Mouse (Mus musculus) gastrocnemius, adult 2 months (tissue): Measurements from ENCODE around the gene Txlna. TPM values are rescaled to one million over a fixed set of nuclear protein-coding genes. Genes with fewer than 3 reads are reported as not detected.
A peak's percentile ranks its signal among the peaks of the same experiment; 100 is the strongest.

Experiments
- DNase-seq: peaks from one replicate; pipeline ENCODE4 v3.0.0; 2022
- H3K27ac ChIP-seq: fragments of 200-600 bp; 2 replicates; pipeline ENCODE4 v1.8.1; 2022; ENCODE audit warnings: mild to moderate bottlenecking
- H3K4me3 ChIP-seq: fragments of 200-600 bp; 2 replicates; pipeline ENCODE4 v1.8.1; 2022; ENCODE audit warnings: mild to moderate bottlenecking, moderate library complexity
- CTCF ChIP-seq: fragments of 200-600 bp; IDR thresholded peaks from 2 replicates; pipeline ENCODE4 v1.8.1; 2022; ENCODE audit warnings: antibody characterized with exemption, mild to moderate bottlenecking, moderate library complexity
- intact Hi-C: fragments of 180-260 bp; cut with DNase I; formaldehyde crosslinking; loops from one replicate; pipeline ENCODE4 v1.15.1; 2025
- total RNA-seq, 2 experiments: library from RNA; stranded (reverse); gene quantifications; 2 replicates each; pipeline ENCODE4 v1.2.3; 2021

Gene Txlna
- total RNA-seq, 2 experiments from 2014 or later: 19.7 to 21.1 TPM

- DNase-seq: no peak
- Histone ChIP-seq H3K27ac (no peak overlapping the region), H3K4me3 (no peak overlapping the region)
- intact Hi-C loops: no loop called here
- no peak for TF ChIP-seq CTCF
Observed at GRCm38 (mm10) chr4:129648656-129649055, 7.8 kb upstream of the Txlna start.

DNA sequence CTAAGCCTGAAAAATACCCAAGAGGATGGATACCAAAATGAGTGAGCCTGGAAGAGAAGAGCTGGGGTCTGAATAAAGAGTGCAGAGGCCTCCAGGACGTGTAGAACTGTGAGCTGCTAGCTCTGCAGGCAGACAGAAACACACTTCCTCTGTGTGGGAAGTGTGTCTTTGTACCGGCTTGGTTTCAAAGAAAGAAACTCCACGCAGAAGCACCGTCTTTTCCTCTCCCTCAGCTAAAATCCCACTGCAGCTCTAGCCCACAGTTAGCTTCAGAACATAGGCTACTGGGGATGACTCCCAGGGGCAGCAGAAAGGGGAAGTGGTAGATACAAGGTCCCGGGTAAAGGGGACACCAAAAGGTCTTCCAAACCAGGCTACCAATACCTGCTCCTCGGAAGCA lies 4.3 kb upstream of the Txlna start:
- Histone ChIP-seq H3K4me3 (no peak overlapping the region), H3K27ac (no peak overlapping the region)
- TF ChIP-seq CTCF: no peak
- DNase-seq: no peak
- intact Hi-C loops: no loop called here

DNA sequence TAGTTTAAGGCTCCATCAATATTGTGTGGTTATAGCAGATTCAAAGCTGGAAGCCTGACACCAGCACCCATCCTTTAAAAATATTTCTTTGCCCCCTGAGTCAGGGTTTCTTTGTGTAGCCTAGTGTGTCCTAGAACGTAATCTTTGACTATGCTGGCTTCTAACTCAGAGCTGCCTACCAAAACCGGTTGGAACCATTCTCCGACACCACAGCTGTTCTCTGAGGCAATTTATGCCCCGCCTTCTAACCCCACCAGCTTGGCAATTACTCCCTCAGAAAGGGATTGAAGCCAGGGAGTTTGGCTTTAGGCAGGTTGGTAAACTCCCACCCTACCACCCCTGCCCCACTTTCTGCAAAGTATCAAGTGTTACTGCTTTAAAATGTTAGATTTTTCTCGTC lies 891 bp upstream of the Txlna start:
- Histone ChIP-seq H3K4me3 (peak overlapping the region; percentile 84), H3K27ac (peak overlapping the region; percentile 96)
- no peak for DNase-seq
- intact Hi-C loops: loop anchor here (2.0 kb wide), 1 partner anchor 17 kb away; no protein-coding TSS in a partner anchor
- no peak for TF ChIP-seq CTCF

DNA sequence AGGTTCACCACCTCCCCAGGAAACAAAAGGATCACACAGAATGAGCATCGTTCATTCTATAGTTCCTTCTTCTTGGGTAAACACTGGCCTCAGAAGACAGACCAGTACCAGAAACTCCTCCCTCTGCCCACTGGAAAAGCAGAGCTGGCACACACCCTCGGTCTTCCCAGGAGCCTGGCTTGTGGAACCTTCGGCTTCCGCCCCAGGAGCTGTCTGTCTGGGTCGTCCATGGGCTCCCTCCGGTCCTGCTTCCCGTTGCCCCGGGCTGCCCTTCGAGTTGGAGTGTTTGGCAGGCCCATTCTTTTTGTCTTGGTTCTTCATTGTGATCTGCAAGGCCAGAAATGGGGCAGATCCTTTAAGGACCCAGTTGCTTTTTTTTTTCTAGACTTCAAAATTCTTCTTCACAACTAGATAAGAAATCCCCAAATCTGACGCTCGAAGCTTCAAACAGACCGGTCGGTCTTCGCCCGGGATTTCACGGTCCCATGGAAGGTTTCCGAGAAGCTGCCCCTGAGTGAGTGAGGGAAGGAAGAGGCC lies 696 bp downstream of the Txlna start:
- Histone ChIP-seq H3K4me3 (peak overlapping the region; percentile 84), H3K27ac (peak overlapping the region; percentile 96)
- DNase-seq: peak; percentile 61
- no peak for TF ChIP-seq CTCF
- intact Hi-C loops: loop anchor here (1.0 to 2.0 kb wide), 2 partner anchors 15 to 40 kb away; partner anchors contain the start of genes Eif3i and Tmem234

- no peak for DNase-seq
- Histone ChIP-seq H3K27ac (peak overlapping the region; percentile 96; the same call in 1 of the 2 replicates), H3K4me3 (peak overlapping the region; percentile 84)
- TF ChIP-seq CTCF: no peak
- intact Hi-C loops: no loop called here
Observed at GRCm38 (mm10) chr4:129639221-129639620, 1.6 kb downstream of the Txlna start.

DNA sequence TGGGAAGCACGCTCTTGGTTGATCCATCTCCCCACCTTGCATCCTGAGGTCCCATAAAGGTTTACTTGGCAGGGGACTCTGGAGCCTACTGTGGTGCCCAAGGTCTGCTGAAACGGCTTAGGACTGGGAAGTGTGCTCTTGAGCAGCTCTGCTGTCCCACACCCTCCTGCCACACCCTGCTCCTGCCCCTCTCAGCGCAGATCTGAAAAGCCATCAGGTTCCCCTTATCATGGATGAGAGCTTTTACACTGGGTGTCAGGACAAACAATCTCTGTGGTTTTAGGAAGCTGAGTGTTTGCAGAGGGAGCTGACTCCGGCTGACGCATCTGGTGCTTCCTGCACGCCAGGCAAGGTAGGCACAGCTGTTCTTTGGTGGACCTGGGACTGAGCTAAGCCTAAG lies 7.0 kb downstream of the Txlna start:
- Histone ChIP-seq H3K4me3 (no peak overlapping the region), H3K27ac (no peak overlapping the region)
- intact Hi-C loops: no loop called here
- DNase-seq: no peak
- TF ChIP-seq CTCF: no peak

GRCm38 (mm10) chr4:129631867-129632266 lies 9.0 kb downstream of the Txlna start:
- Histone ChIP-seq H3K27ac (no peak overlapping the region), H3K4me3 (no peak overlapping the region)
- no peak for DNase-seq
- intact Hi-C loops: no loop called here
- no peak for TF ChIP-seq CTCF

DNA sequence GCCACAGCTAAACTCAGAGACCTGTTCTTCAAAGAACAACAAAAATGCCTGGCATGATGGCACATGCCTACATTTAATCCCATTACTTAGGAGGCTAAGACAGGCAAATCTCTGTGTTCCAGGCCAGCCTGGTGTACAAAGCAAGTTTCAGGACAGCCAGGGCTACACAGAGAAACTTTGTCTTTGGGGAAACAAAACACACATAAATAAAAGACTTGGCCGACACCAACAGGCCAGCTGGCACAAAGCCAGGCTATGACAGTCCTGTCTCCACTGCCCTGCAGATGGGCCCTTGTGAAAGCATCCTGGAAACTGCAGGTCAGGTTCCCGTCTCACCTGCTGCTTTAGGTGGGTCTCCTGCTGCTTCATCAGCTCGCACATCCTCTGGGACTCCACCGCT lies 9.9 kb downstream of the Txlna start:
- no peak for TF ChIP-seq CTCF
- intact Hi-C loops: no loop called here
- H3K27ac ChIP-seq: no peak overlapping the region
- H3K4me3 ChIP-seq: no peak overlapping the region
- no peak for DNase-seq

GRCm38 (mm10) chr4:129626035-129626434 lies 14.8 kb downstream of the Txlna start:
- no peak overlapping the region for H3K4me3 ChIP-seq
- intact Hi-C loops: no loop called here
- no peak overlapping the region for H3K27ac ChIP-seq
- no peak for DNase-seq
- TF ChIP-seq CTCF: no peak

DNA sequence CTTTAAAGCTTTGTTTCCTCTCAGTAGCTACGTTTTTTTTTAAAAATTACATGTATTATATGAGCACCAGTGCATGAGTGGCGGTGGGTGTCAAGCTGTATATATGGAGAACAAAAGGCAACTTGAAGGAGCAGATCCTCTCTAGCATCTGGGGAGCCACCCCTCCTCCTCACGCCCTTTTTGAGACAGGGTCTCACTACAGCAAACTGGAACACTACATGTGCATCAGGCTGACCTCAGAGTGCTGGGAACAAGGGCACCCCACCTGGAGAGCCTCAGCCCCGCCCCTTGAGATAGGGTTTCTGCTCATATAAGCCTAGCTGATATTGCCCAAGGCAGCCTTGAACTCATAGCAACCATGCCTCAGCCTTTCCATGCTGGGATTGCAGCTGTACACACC lies 15.4 kb downstream of the Txlna start:
- no peak for DNase-seq
- H3K27ac ChIP-seq: peak overlapping the region; percentile 96
- no peak overlapping the region for H3K4me3 ChIP-seq
- intact Hi-C loops: loop anchor here (2.0 kb wide), 1 partner anchor 15 kb away; the partner anchor contains the start of gene Txlna
- no peak for TF ChIP-seq CTCF

DNA sequence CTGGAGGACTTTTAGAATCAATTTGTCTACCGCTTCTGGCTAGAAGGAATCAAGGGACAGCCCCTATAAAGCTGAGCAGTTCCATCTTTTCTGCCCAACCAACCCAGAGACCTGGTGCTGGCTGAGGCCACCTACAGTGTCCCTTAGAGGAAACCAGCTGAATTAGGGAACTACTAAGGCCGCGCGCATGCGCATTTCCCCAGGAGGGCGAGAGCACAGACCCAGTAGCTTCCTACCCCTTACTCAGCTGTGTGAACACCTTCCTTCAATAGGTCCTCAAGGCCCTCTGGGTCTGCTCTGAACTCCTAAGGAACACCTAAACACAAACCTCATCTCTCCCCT lies 15.9 kb downstream of the Txlna start:
- intact Hi-C loops: loop anchor here (2.0 kb wide), 1 partner anchor 16 kb away; the partner anchor contains the start of gene Txlna
- Histone ChIP-seq H3K27ac (peak overlapping the region; percentile 96), H3K4me3 (peak overlapping the region; percentile 86)
- TF ChIP-seq CTCF: no peak
- DNase-seq: peak; percentile 60

DNA sequence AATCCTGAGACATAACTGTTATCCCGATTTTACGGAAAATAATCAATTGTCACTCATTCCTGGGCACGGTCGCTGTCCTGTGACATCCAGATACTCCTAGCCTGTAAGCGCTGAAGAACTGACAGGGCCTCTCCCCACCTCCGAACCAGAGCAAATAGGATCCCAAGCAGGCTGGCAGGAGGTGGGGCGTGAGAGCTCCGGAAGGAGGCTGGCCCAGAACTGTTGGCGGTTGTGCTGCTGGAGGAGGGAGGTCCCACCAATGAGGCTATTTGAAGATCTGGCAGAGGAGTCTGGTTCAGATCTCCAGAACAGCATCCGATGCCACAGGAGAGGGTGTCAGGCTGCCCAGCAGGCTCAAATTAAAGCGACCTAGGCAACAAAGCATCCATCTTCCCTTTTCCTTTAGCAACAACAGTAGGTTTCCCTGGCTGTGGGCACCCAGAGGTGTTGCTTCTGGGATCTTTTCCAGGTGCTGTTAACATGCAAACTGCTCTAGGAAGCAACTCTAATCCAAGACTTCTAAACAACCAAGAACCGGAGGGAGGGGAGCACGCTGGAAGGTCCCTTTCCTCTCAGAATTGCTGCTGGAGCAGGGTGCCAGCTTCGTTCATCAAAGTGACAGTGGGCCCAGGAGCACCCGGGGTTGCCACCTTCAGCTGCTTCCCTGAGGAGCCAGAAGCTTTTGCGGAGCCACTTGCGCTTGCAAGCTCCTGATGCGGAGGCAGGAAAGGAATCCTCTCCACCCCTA lies 16.4 kb downstream of the Txlna start:
- intact Hi-C loops: loop anchor here (2.0 kb wide), 1 partner anchor 16 kb away; the partner anchor contains the start of gene Txlna
- no peak for TF ChIP-seq CTCF
- Histone ChIP-seq H3K4me3 (peak overlapping the region; percentile 86), H3K27ac (peak overlapping the region; percentile 96)
- peak; percentile 92 for DNase-seq

- peak; percentile 57 for DNase-seq
- no peak for TF ChIP-seq CTCF
Observed at GRCm38 (mm10) chr4:129623681-129624091, 17.2 kb downstream of the Txlna start, which contains the start of gene Ccdc28b. Ccdc28b (minus strand) TSS chr4:129623947.

More at GRCm38 (mm10) chr4:129623681-129624091, 17.2 kb downstream of the Txlna start, which contains the start of gene Ccdc28b:
- intact Hi-C loops: loop anchor here (2.0 kb wide), 1 partner anchor 17 kb away; the partner anchor contains the start of gene Txlna
- Histone ChIP-seq H3K27ac (peak within 1 kb of the TSS; percentile 96), H3K4me3 (peak within 1 kb of the TSS; percentile 86)
